In genomic region chr17:28485977-28486400, GRCm38 (mm10) we compare ENCODE assay signal across 8 mouse cellular contexts. TPM values are rescaled to one million over a fixed set of nuclear protein-coding genes. Genes with fewer than 3 reads are reported as not detected.
DNase-seq lines count a peak whose midpoint lies in the region; ATAC-seq and TF ChIP-seq lines count a peak whose summit lies in the region.

No protein-coding gene starts in this region.

- peak; percentile 100 for ATAC-seq in forebrain, embryonic 16.5 days
- ATAC-seq in neural tube, embryonic 15.5 days (ENCODE audit: low FRiP score): peak; percentile 99

- peak overlapping the region; percentile 85 for H3K9ac ChIP-seq in MEL (ENCODE audit: control insufficient read depth, low read depth, low read length, poor library complexity, severe bottlenecking)
- peak overlapping the region; percentile 82 for H3K9ac ChIP-seq in forebrain, embryonic 16.5 days (replicated peaks; ENCODE audit: low read depth, low read length)
- H3K9ac ChIP-seq in neural tube, embryonic 15.5 days (replicated peaks): peak overlapping the region; percentile 71

- no peak for TF ChIP-seq RAD21 in MEL (IDR thresholded peaks at IDR 0.05; ENCODE audit: low read depth, low read length)

- H3K79me2 ChIP-seq in MEL (ENCODE audit: control insufficient read depth, insufficient read depth, low read length, poor library complexity): peaks cover 22% of the 10 kb centered on the region

- no peaks in the 10 kb centered on the region for H3K27me3 ChIP-seq in MEL (ENCODE audit: control insufficient read depth in 1 of 2, insufficient read depth in 2 of 2, low read length in 2 of 2)
- H3K27me3 ChIP-seq in forebrain, embryonic 16.5 days (replicated peaks; ENCODE audit: control insufficient read depth, insufficient read depth, low read length): no peaks in the 10 kb centered on the region
- no peaks in the 10 kb centered on the region for H3K27me3 ChIP-seq in neural tube, embryonic 15.5 days (replicated peaks)

- peak; percentile 96 for DNase-seq in MEL (ENCODE audit: low read depth, low spot score)
- peak; percentile 97 to 99 for DNase-seq in cerebellum, adult 18-20 months
- DNase-seq in heart, postnatal 36 days: peak; percentile 99 to 100
- DNase-seq in layer of hippocampus, adult 18-20 months (ENCODE audit: low spot score in 2 of 2): peak; percentile 94 to 98
- DNase-seq in lung, adult 18-20 months: peak; percentile 98 to 99
- peak; percentile 99 for DNase-seq in testis, postnatal 10 days (ENCODE audit: low spot score)

- peaks cover 0 to 6% of the 10 kb centered on the region in 2 experiments; a peak in 2 of 4 replicates for H3K36me3 ChIP-seq in MEL (ENCODE audit: control insufficient read depth in 1 of 2, insufficient read depth in 2 of 2, low read length in 2 of 2)
- H3K36me3 ChIP-seq in forebrain, embryonic 16.5 days (ENCODE audit: control insufficient read depth, insufficient read depth): no peaks in the 10 kb centered on the region
- no peaks in the 10 kb centered on the region for H3K36me3 ChIP-seq in neural tube, embryonic 15.5 days

- peak; percentile 68 to 92; a peak in 3 of 4 replicates for TF ChIP-seq POLR2A in MEL (IDR thresholded peaks at IDR 0.05; ENCODE audit: control insufficient read depth in 1 of 2, insufficient read depth in 1 of 2, low read depth in 1 of 2, low read length in 2 of 2, poor library complexity in 1 of 2)

- intact Hi-C loops in heart, postnatal 36 days (cut with DNase I): loop anchor here (2.0 kb wide), 1 partner anchor 39 kb away; no protein-coding TSS in a partner anchor

- H3K4me1 ChIP-seq in MEL (ENCODE audit: control insufficient read depth in 1 of 2, insufficient read depth in 2 of 2, low read length in 2 of 2): no peaks in the 10 kb centered on the region; a peak in 1 of 4 replicates
- peaks cover 7% of the 10 kb centered on the region; the same call in 1 of the 2 replicates for H3K4me1 ChIP-seq in forebrain, embryonic 16.5 days (replicated peaks; ENCODE audit: control insufficient read depth, insufficient read depth, low read length)
- peaks cover 12% of the 10 kb centered on the region for H3K4me1 ChIP-seq in neural tube, embryonic 15.5 days

- peak overlapping the region; percentile 50; the same call in 1 of the 2 replicates for H3K27ac ChIP-seq in MEL (ENCODE audit: control insufficient read depth, low read depth, low read length)
- peak overlapping the region; percentile 83 for H3K27ac ChIP-seq in forebrain, embryonic 16.5 days (ENCODE audit: low read length)
- peak overlapping the region; percentile 85 for H3K27ac ChIP-seq in neural tube, embryonic 15.5 days (replicated peaks)

- TF ChIP-seq EP300 in MEL (IDR thresholded peaks at IDR 0.05; ENCODE audit: low read depth in 1 of 2, low read length in 2 of 2): no peak

- peak overlapping the region; percentile 77 to 86 for H3K4me3 ChIP-seq in MEL (ENCODE audit: control insufficient read depth in 1 of 2, insufficient read depth in 1 of 2, low read depth in 2 of 2, low read length in 2 of 2)
- peak overlapping the region; percentile 86 for H3K4me3 ChIP-seq in forebrain, embryonic 16.5 days (replicated peaks; ENCODE audit: low read length)
- H3K4me3 ChIP-seq in neural tube, embryonic 15.5 days (replicated peaks): peak overlapping the region; percentile 95

- no peak for TF ChIP-seq CTCF in MEL (IDR thresholded peaks at IDR 0.05 in 2 of 3, conservative IDR thresholded peaks at IDR 0.05 in 1 of 3; ENCODE audit: control insufficient read depth in 1 of 3, insufficient read depth in 1 of 3, low read depth in 2 of 3, low read length in 3 of 3, poor library complexity in 1 of 3, severe bottlenecking in 1 of 3)

- peak overlapping the region; percentile 67 for H3K4me2 ChIP-seq in forebrain, embryonic 16.5 days (ENCODE audit: low read length)
- H3K4me2 ChIP-seq in neural tube, embryonic 15.5 days: peak overlapping the region; percentile 83

- WGBS in forebrain, embryonic 16.5 days: under 1% methylated on average over 46 of the region's 58 CpGs
- 0% methylated on average over 37 of the region's 58 CpGs for whole genome bisulfite sequencing in neural tube, embryonic 15.5 days

- H3K9me3 ChIP-seq in MEL (replicated peaks; ENCODE audit: insufficient read depth, low read length): no peaks in the 10 kb centered on the region
- H3K9me3 ChIP-seq in forebrain, embryonic 16.5 days (ENCODE audit: control insufficient read depth, low read length): no peaks in the 10 kb centered on the region
- H3K9me3 ChIP-seq in neural tube, embryonic 15.5 days (replicated peaks): no peaks in the 10 kb centered on the region

TF ChIP-seq in MEL, 35 proteins besides CTCF, POLR2A, EP300 and RAD21:
- TF ChIP-seq USF1 (IDR thresholded peaks at IDR 0.05; ENCODE audit: low read depth, low read length) (peak; percentile 85), MXI1 (IDR thresholded peaks at IDR 0.05; ENCODE audit: low read depth, low read length) (peak; percentile 94), MEF2A (IDR thresholded peaks at IDR 0.05; ENCODE audit: extremely low read depth, insufficient replicate concordance, low read depth, low read length, poor library complexity, severe bottlenecking) (no peak), MYC (IDR thresholded peaks at IDR 0.05; ENCODE audit: low read depth, low read length) (peak; percentile 77), GATA1 (IDR thresholded peaks at IDR 0.05; ENCODE audit: low read depth, low read length) (no peak), NELFE (IDR thresholded peaks at IDR 0.05; ENCODE audit: low read depth, low read length) (peak; percentile 78), TAL1 (IDR thresholded peaks at IDR 0.05; ENCODE audit: low read length) (no peak), KAT2A (conservative IDR thresholded peaks at IDR 0.05; ENCODE audit: low read depth, low read length) (no peak; the same call in 1 of the 2 replicates), GABPA (IDR thresholded peaks at IDR 0.05; ENCODE audit: low read depth, low read length) (no peak), TBP (IDR thresholded peaks at IDR 0.05; ENCODE audit: low read depth, low read length) (0 out of 2 replicates have a peak, but pooled peaks have one; percentile 56), E2F4 (IDR thresholded peaks at IDR 0.05; ENCODE audit: borderline replicate concordance, low read depth, low read length) (peak; percentile 52; the same call in 1 of the 2 replicates), ZMIZ1 (IDR thresholded peaks at IDR 0.05; ENCODE audit: low read depth, low read length) (no peak), HCFC1 (IDR thresholded peaks at IDR 0.05; ENCODE audit: low read depth, low read length) (0 out of 2 replicates have a peak, but pooled peaks have one; percentile 38), MAX (IDR thresholded peaks at IDR 0.05; ENCODE audit: low read length) (peak; percentile 89), ELF1 (IDR thresholded peaks at IDR 0.05; ENCODE audit: low read depth, low read length) (no peak), UBTF (IDR thresholded peaks at IDR 0.05; ENCODE audit: borderline replicate concordance, insufficient read depth, low read depth, low read length) (0 out of 2 replicates have a peak, but pooled peaks have one; percentile 36), NRF1 (IDR thresholded peaks at IDR 0.05; ENCODE audit: insufficient read depth, low read depth, low read length, poor library complexity, severe bottlenecking) (peak; percentile 49; the same call in 1 of the 2 replicates), TCF12 (IDR thresholded peaks at IDR 0.05; ENCODE audit: low read depth, low read length) (peak; percentile 45), SIN3A (IDR thresholded peaks at IDR 0.05; ENCODE audit: low read length) (peak; percentile 52; the same call in 1 of the 2 replicates), MAFK (IDR thresholded peaks at IDR 0.05; ENCODE audit: borderline replicate concordance, low read depth, low read length) (no peak), MAZ (IDR thresholded peaks at IDR 0.05; ENCODE audit: low read depth, low read length) (no peak)

RNA-seq across cellular contexts. Expression of gene Fkbp5, which starts 31.3 kb away (rescaled TPM):
- 16.5 and 16.6 TPM in 2 replicates for total RNA-seq in MEL (2012; rRNA removed)
- polyA plus RNA-seq in MEL (2012; ENCODE audit: insufficient read depth in 1 of 2, insufficient read length in 2 of 2, low read depth in 1 of 2, low replicate concordance in 2 of 2, missing spikeins in 1 of 2): 100 to 1,000 TPM in 1 of 2 experiments, 10 to 100 TPM in 1; 44.3 to 184 TPM
- polyA plus RNA-seq in forebrain, embryonic 16.5 days (2015; fragmentation: Nextera tagmentation; extraction: Ambion mirVana): 39.3 and 41.7 TPM in 2 replicates
- 10 to 100 TPM; 50.0 to 72.1 TPM for total RNA-seq in heart, postnatal 36 days (2021)
- 10 to 100 TPM; 81.9 to 84.3 TPM for total RNA-seq in layer of hippocampus, adult 18-20 months (2021)
- polyA plus RNA-seq in neural tube, embryonic 15.5 days (2015; fragmentation: Nextera tagmentation; extraction: Ambion mirVana): 27.2 and 51.1 TPM in 2 replicates

RNA-seq across cellular contexts. Expression of gene Armc12, which starts 44.6 kb away (rescaled TPM):
- total RNA-seq in MEL (2012; rRNA removed): not detected in 2 replicates
- polyA plus RNA-seq in MEL (2012; ENCODE audit: insufficient read depth in 1 of 2, insufficient read length in 2 of 2, low read depth in 1 of 2, low replicate concordance in 2 of 2, missing spikeins in 1 of 2): under 1 TPM in 1 of 2 experiments, not detected in 1; 0.15 TPM
- not detected in 2 replicates for polyA plus RNA-seq in forebrain, embryonic 16.5 days (2015; fragmentation: Nextera tagmentation; extraction: Ambion mirVana)
- not detected for total RNA-seq in heart, postnatal 36 days (2021)
- total RNA-seq in layer of hippocampus, adult 18-20 months (2021): not detected
- polyA plus RNA-seq in neural tube, embryonic 15.5 days (2015; fragmentation: Nextera tagmentation; extraction: Ambion mirVana): not detected in 2 replicates

Comparison
In these comparisons a context has a peak if more than half of its experiments do, and no peak if none do; other contexts are left out.
1. Peak in every context shown above with its lines: DNase-seq, ATAC-seq, H3K4me3 ChIP-seq and H3K27ac ChIP-seq.